Mouse (Mus musculus): ENCODE results near the gene Lrba.

DNA sequence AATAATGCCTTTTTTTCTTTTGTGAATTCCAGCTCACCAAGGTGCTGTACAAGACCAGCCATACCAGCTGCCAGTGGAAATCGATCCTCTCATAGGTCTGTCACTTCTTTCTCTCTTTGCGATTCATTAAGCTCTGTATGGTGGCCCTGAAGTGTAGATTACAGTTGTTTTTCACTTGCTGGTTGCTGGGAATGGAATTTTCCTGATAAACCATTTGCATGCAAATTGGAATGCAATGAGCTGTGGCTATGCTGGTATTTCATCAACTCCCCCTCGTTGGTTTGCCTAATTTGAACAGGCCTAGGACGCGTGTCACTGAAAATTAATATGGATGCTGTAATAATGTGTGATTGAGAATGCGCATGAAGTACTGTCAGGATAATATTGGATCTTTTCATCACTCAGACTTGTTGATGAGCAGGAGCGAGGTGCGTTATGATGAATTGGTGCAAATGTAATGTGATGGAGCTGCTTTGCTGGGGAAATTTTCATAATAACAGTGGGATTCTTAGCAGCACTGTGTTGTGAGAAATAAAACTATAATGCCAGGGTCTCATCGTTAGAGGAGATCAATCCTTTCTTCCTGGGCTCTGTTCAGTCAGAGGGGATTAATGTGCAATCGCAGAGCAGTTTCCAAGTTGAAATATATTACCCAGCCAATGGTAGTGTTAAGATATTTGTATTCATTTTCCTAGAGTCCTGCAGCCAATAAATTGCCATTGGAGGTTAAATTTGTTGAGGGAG is 521.5 kb downstream of the Lrba start:
- TF ChIP-seq CTCF (IDR thresholded peaks at IDR 0.05; ENCODE audit: extremely low read depth, insufficient read depth, low read length) (no peak), POLR2A (IDR thresholded peaks at IDR 0.05; ENCODE audit: extremely low read depth, insufficient read depth, low read length) (no peak)
